Mouse (Mus musculus): ENCODE results near the gene Marf1. TPM values are rescaled to one million over a fixed set of nuclear protein-coding genes. Genes with fewer than 3 reads are reported as not detected.

Gene Marf1
- total and polyA plus RNA-seq, 3 experiments: 19.9 to 28.1 (median 26.7) TPM

DNA sequence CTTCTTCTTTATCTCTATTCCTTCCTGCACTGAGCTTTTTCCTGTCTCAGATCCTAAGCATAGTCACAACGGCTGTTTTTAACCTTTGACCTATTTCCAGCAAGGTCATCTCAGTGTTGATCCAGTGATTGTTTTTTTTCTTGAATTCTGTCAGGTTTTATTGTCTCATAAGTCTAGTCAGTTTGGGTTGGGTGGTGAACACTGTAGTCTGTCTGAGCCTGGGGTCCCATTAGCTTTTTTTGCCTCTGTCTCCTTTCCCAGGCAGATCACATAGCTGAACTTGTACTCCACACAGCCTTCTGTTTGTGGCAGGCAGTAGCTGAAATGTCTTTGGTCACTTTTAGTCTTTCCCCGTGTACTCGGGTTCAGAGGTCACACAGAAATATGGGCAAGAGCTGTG is 14.9 kb upstream of the Marf1 start:
- no peak overlapping the region for H3K4me3 ChIP-seq (replicated peaks in 1 of 3; ENCODE audit: low read depth in 2 of 3, low read length in 2 of 3, poor library complexity in 1 of 3)
- no peak overlapping the region for H3K27ac ChIP-seq (ENCODE audit: insufficient read depth, low read depth)
- H3K9me3 ChIP-seq (replicated peaks; ENCODE audit: low read length): no peaks in the 10 kb centered on the region
- peaks cover 0 to 4% of the 10 kb centered on the region in 2 experiments; a peak in 1 of 4 replicates for H3K4me1 ChIP-seq (ENCODE audit: control insufficient read depth in 1 of 2, insufficient read depth in 2 of 2)
- dilution Hi-C loops (cut with MboI; ENCODE audit: extremely low pct_ligation_motif_present, extremely low pct_unique_long_range_greater_than_20kb, low sequenced_read_pairs): no loop called here
- no peak overlapping the region for H3K4me2 ChIP-seq (ENCODE audit: insufficient read depth, low read depth, poor library complexity, severe bottlenecking)
- no peak for DNase-seq (ENCODE audit: extremely low read depth)
- in situ Hi-C loops (cut with MboI; ENCODE audit: low pct_ligation_motif_present, low pct_unique_long_range_greater_than_20kb, low sequenced_read_pairs): no loop called here
- peaks cover 70 to 99% of the 10 kb centered on the region in 2 experiments for H3K36me3 ChIP-seq (replicated peaks in 1 of 2; ENCODE audit: control insufficient read depth in 1 of 2, insufficient read depth in 1 of 2, low read length in 1 of 2)
- H3K79me2 ChIP-seq (replicated peaks; ENCODE audit: control insufficient read depth, extremely low read depth, insufficient read depth, poor library complexity, severe bottlenecking): no peaks in the 10 kb centered on the region
- TF ChIP-seq RCOR1 (conservative IDR thresholded peaks at IDR 0.05; ENCODE audit: low read depth, low read length): no peak
- TF ChIP-seq CTCF (conservative IDR thresholded peaks at IDR 0.05 in 1 of 2, IDR thresholded peaks at IDR 0.05 in 1 of 2; ENCODE audit: low read depth in 2 of 2, low read length in 2 of 2): no peak
- TF ChIP-seq KAT2A (IDR thresholded peaks at IDR 0.05; ENCODE audit: insufficient replicate concordance, low read length): no peak
- no peak for TF ChIP-seq MYC (IDR thresholded peaks at IDR 0.05; ENCODE audit: low read depth, low read length)
- TF ChIP-seq ETS1 (conservative IDR thresholded peaks at IDR 0.05; ENCODE audit: low read depth, low read length): no peak
- no peak for TF ChIP-seq ZKSCAN1 (IDR thresholded peaks at IDR 0.05; ENCODE audit: borderline replicate concordance, low read depth, low read length)
- no peak for TF ChIP-seq SIN3A (IDR thresholded peaks at IDR 0.05; ENCODE audit: low read length)
- TF ChIP-seq ZNF384 (IDR thresholded peaks at IDR 0.05; ENCODE audit: low read depth, low read length): no peak
- TF ChIP-seq MEF2A (IDR thresholded peaks at IDR 0.05; ENCODE audit: borderline replicate concordance, low read depth, low read length): no peak
- TF ChIP-seq POLR2A (IDR thresholded peaks at IDR 0.05; ENCODE audit: low read depth, low read length): no peak
- no peak for TF ChIP-seq MAX (IDR thresholded peaks at IDR 0.05; ENCODE audit: low read length)
- no peak for TF ChIP-seq BHLHE40 (IDR thresholded peaks at IDR 0.05; ENCODE audit: low read depth, low read length)
- no peak for TF ChIP-seq MAZ (IDR thresholded peaks at IDR 0.05; ENCODE audit: low read depth, low read length)
- no peak overlapping the region for H3K9ac ChIP-seq (ENCODE audit: insufficient read depth, low read depth)
- H3K27me3 ChIP-seq (replicated peaks): no peaks in the 10 kb centered on the region

DNA sequence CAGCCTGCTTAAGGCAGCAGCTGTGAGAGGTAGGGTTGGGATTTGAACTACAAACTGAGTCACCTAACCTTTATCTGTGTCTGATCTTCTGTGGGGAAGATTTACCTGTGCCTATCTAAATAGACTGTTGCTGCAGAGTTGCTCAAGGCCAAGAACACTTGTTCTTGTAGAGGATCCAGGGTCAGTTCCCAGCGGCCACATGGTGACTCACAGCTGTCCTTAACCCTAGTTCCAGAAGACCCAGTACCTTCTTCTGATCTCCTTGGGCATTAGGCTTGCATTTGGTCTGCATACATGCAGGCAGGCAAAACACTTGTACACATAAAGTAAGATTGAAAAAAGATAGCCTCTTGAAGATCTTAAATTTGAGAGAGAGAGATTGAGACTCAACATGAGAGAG is 6.6 kb upstream of the Marf1 start:
- Histone ChIP-seq H3K36me3 (replicated peaks in 1 of 2; ENCODE audit: control insufficient read depth in 1 of 2, insufficient read depth in 1 of 2, low read length in 1 of 2) (peaks cover 56 to 84% of the 10 kb centered on the region in 2 experiments), H3K4me1 (ENCODE audit: control insufficient read depth in 1 of 2, insufficient read depth in 2 of 2) (peaks cover 0 to 20% of the 10 kb centered on the region in 2 experiments; a peak in 3 of 4 replicates), H3K27me3 (replicated peaks) (no peaks in the 10 kb centered on the region), H3K79me2 (replicated peaks; ENCODE audit: control insufficient read depth, extremely low read depth, insufficient read depth, poor library complexity, severe bottlenecking) (peaks cover 31% of the 10 kb centered on the region), H3K9ac (ENCODE audit: insufficient read depth, low read depth) (no peak overlapping the region), H3K27ac (ENCODE audit: insufficient read depth, low read depth) (no peak overlapping the region), H3K9me3 (replicated peaks; ENCODE audit: low read length) (no peaks in the 10 kb centered on the region), H3K4me2 (ENCODE audit: insufficient read depth, low read depth, poor library complexity, severe bottlenecking) (no peak overlapping the region), H3K4me3 (replicated peaks in 1 of 3; ENCODE audit: low read depth in 2 of 3, low read length in 2 of 3, poor library complexity in 1 of 3) (no peak overlapping the region)
- in situ Hi-C loops (cut with MboI; ENCODE audit: low pct_ligation_motif_present, low pct_unique_long_range_greater_than_20kb, low sequenced_read_pairs) (no loop called here), dilution Hi-C loops (cut with MboI; ENCODE audit: extremely low pct_ligation_motif_present, extremely low pct_unique_long_range_greater_than_20kb, low sequenced_read_pairs) (no loop called here)
- TF ChIP-seq ETS1 (conservative IDR thresholded peaks at IDR 0.05; ENCODE audit: low read depth, low read length) (no peak), HCFC1 (IDR thresholded peaks at IDR 0.05; ENCODE audit: low read depth, low read length) (no peak), JUN (IDR thresholded peaks at IDR 0.05; ENCODE audit: insufficient read depth, low read depth, low read length) (no peak), JUND (conservative IDR thresholded peaks at IDR 0.05; ENCODE audit: low read depth, low read length) (no peak), PAX5 (IDR thresholded peaks at IDR 0.05; ENCODE audit: low read length) (no peak), ELF1 (IDR thresholded peaks at IDR 0.05; ENCODE audit: low read depth, low read length) (no peak), POLR2AphosphoS2 (IDR thresholded peaks at IDR 0.05; ENCODE audit: low read depth, low read length) (no peak), TBP (conservative IDR thresholded peaks at IDR 0.05; ENCODE audit: low read depth, low read length) (no peak), RAD21 (IDR thresholded peaks at IDR 0.05; ENCODE audit: low read depth, low read length) (no peak), RCOR1 (conservative IDR thresholded peaks at IDR 0.05; ENCODE audit: low read depth, low read length) (no peak), GABPA (IDR thresholded peaks at IDR 0.05; ENCODE audit: insufficient replicate concordance, low read depth, low read length) (no peak), SMC3 (IDR thresholded peaks at IDR 0.05; ENCODE audit: low read depth, low read length) (no peak)
- DNase-seq (ENCODE audit: extremely low read depth): no peak
